Mouse (Mus musculus): ENCODE results near the gene Nsmf.

Gene Nsmf

GRCm38 (mm10) chr2:25054221-25055067 lies at the start of gene Nsmf:
Gene Nsmf (plus strand): TSS chr2:25054355.
- peak; percentile 83 for DNase-seq (ENCODE audit: low read depth, low spot score)

- DNase-seq (ENCODE audit: low read depth, low spot score) = no peak
Observed at GRCm38 (mm10) chr2:25006767-25007166, 47.4 kb upstream of the Nsmf start.

- peak; percentile 30 for DNase-seq (ENCODE audit: low read depth, low spot score)
Observed at GRCm38 (mm10) chr2:25008250-25008649, 45.9 kb upstream of the Nsmf start.

- peak; percentile 8 for DNase-seq (ENCODE audit: low read depth, low spot score)
Observed at GRCm38 (mm10) chr2:25022678-25023077, 31.5 kb upstream of the Nsmf start.

- DNase-seq (ENCODE audit: low read depth, low spot score) = no peak
Observed at GRCm38 (mm10) chr2:25025109-25025508, 29.0 kb upstream of the Nsmf start.

- no peak for DNase-seq (ENCODE audit: low read depth, low spot score)
Observed at GRCm38 (mm10) chr2:25034994-25035393, 19.2 kb upstream of the Nsmf start.

- no peak for DNase-seq (ENCODE audit: low read depth, low spot score)
Observed at GRCm38 (mm10) chr2:25040089-25040488, 14.1 kb upstream of the Nsmf start.

- DNase-seq (ENCODE audit: low read depth, low spot score) = no peak
Observed at GRCm38 (mm10) chr2:25050921-25051320, 3.2 kb upstream of the Nsmf start.

GRCm38 (mm10) chr2:25051450-25051849 lies 2.7 kb upstream of the Nsmf start:
- DNase-seq (ENCODE audit: low read depth, low spot score) = no peak

GRCm38 (mm10) chr2:25053101-25053500 lies 1.1 kb upstream of the Nsmf start:
- no peak for DNase-seq (ENCODE audit: low read depth, low spot score)

GRCm38 (mm10) chr2:25055068-25055405 lies 882 bp downstream of the Nsmf start:
- peak; percentile 25 for DNase-seq (ENCODE audit: low read depth, low spot score)

GRCm38 (mm10) chr2:25055409-25056155 lies 1.4 kb downstream of the Nsmf start:
- no peak for DNase-seq (ENCODE audit: low read depth, low spot score)

GRCm38 (mm10) chr2:25058926-25059325 lies 4.8 kb downstream of the Nsmf start:
- no peak for DNase-seq (ENCODE audit: low read depth, low spot score)

GRCm38 (mm10) chr2:25063523-25063922 lies 9.4 kb downstream of the Nsmf start:
- DNase-seq (ENCODE audit: low read depth, low spot score) = no peak

- no peak for DNase-seq (ENCODE audit: low read depth, low spot score)
Observed at GRCm38 (mm10) chr2:25064285-25064684, 10.1 kb downstream of the Nsmf start.

- no peak for DNase-seq (ENCODE audit: low read depth, low spot score)
Observed at GRCm38 (mm10) chr2:25065537-25065936, 11.4 kb downstream of the Nsmf start.

- no peak for DNase-seq (ENCODE audit: low read depth, low spot score)
Observed at GRCm38 (mm10) chr2:25066552-25066951, 12.4 kb downstream of the Nsmf start.

- DNase-seq (ENCODE audit: low read depth, low spot score) = no peak
Observed at GRCm38 (mm10) chr2:25069537-25069936, 15.4 kb downstream of the Nsmf start.

- peak; percentile 31 for DNase-seq (ENCODE audit: low read depth, low spot score)
Observed at GRCm38 (mm10) chr2:25072398-25072797, 18.2 kb downstream of the Nsmf start.

- DNase-seq (ENCODE audit: low read depth, low spot score) = no peak
Observed at GRCm38 (mm10) chr2:25075506-25075905, 21.4 kb downstream of the Nsmf start.

GRCm38 (mm10) chr2:25078967-25079366 lies 24.8 kb downstream of the Nsmf start:
- DNase-seq (ENCODE audit: low read depth, low spot score) = no peak

GRCm38 (mm10) chr2:25080076-25080475 lies 25.9 kb downstream of the Nsmf start, which contains the start of gene Entpd8:
Gene Entpd8 (plus strand): TSS chr2:25080304.
- DNase-seq (ENCODE audit: low read depth, low spot score) = no peak

- DNase-seq (ENCODE audit: low read depth, low spot score) = no peak
Observed at GRCm38 (mm10) chr2:25083697-25084096, 29.5 kb downstream of the Nsmf start.
